Mouse (Mus musculus): ENCODE results near the gene Hist1h4c. TPM values are rescaled to one million over a fixed set of nuclear protein-coding genes. Genes with fewer than 3 reads are reported as not detected.
A peak's percentile ranks its signal among the peaks of the same experiment; 100 is the strongest.
"Not testable (repeated sequence)": the region's sequence is repeated elsewhere in the genome, so short reads cannot be mapped to it uniquely, and the experiment has no call there.

The Hist1h4c gene
- polyA plus RNA-seq, 1 experiment from 2014 or later, result 4.8 TPM

DNA sequence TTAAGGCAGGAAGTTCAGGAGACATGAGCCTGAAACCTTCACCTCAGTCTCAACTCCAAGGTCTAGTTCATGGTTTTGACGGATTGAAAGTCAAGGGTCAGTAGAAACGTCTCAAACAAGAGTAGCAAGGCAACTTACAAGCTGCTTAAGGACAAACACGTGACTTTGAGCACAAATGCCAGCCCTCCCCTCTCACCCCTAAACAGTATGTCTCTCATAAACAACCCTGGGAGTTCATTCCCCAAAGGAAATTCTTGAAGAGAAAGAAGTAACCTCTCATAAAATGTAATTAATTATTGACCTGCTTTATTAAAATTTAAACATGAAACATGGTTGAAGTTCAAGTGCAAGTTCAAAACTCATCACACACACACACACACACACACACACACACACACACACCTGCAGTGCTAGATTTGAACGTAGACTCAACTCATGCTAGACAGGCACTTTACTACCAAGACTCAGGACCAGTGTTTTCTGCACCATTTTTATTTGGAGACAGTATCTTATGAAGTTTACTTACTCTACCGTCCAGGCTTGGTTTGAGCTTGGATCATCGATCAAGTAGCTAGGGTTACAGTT, 4.3 kb downstream of the Hist1h4c start:
- H3K4me2 ChIP-seq (ENCODE audit: low read depth, low read length), result no peak overlapping the region
- no peak for ATAC-seq (ENCODE audit: insufficient read depth, low FRiP score)
- WGBS, result 73% methylated on average over 6 of the region's 6 CpGs
- 0 out of 2 replicates have a peak, but pooled peaks cover 2% of the 10 kb centered on the region for H3K4me1 ChIP-seq (ENCODE audit: control insufficient read depth, insufficient read depth, low read length)
- H3K9me3 ChIP-seq (replicated peaks; ENCODE audit: control insufficient read depth, low read length), result no peaks in the 10 kb centered on the region
- H3K9ac ChIP-seq (ENCODE audit: low read length), result no peak overlapping the region
- no peak overlapping the region for H3K27ac ChIP-seq (ENCODE audit: low read length)
- no peaks in the 10 kb centered on the region for H3K36me3 ChIP-seq (ENCODE audit: control insufficient read depth, insufficient read depth, low read length)
- H3K27me3 ChIP-seq (ENCODE audit: control insufficient read depth, insufficient read depth, low read length), result no peaks in the 10 kb centered on the region
- no peak overlapping the region for H3K4me3 ChIP-seq (replicated peaks; ENCODE audit: low read length)

DNA sequence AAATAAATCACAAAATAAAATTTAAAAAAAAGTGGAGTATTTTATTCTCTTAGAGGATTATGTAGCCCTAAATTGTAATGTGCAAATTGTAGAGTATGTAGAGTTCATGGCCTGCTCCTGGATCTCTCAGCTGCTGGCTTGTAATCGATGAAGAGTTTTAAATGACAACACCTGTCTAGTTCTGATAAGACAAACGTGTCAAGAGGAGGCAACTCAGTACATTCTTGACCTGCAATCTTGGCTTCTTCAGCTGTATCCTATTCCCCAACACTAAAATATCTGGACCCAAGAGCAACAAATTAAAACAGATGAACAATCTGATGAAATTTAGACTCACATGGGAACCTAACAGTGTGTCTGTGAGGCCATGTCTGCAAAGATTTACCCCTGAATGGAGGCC, 8.8 kb downstream of the Hist1h4c start:
- H3K9ac ChIP-seq (ENCODE audit: low read length), result no peak overlapping the region
- no peak for ATAC-seq (ENCODE audit: insufficient read depth, low FRiP score)
- 74% methylated on average over 2 of the region's 2 CpGs for WGBS
- H3K4me1 ChIP-seq (ENCODE audit: control insufficient read depth, insufficient read depth, low read length), result peaks cover 3% of the 10 kb centered on the region; the same call in 1 of the 2 replicates
- H3K36me3 ChIP-seq (ENCODE audit: control insufficient read depth, insufficient read depth, low read length), result no peaks in the 10 kb centered on the region
- no peak overlapping the region for H3K4me3 ChIP-seq (replicated peaks; ENCODE audit: low read length)
- no peaks in the 10 kb centered on the region for H3K9me3 ChIP-seq (replicated peaks; ENCODE audit: control insufficient read depth, low read length)
- H3K27me3 ChIP-seq (ENCODE audit: control insufficient read depth, insufficient read depth, low read length), result no peaks in the 10 kb centered on the region
- no peak overlapping the region for H3K27ac ChIP-seq (ENCODE audit: low read length)
- no peak overlapping the region for H3K4me2 ChIP-seq (ENCODE audit: low read depth, low read length)

GRCm38 (mm10) chr13:23688956-23689355, 9.3 kb downstream of the Hist1h4c start:
- WGBS, result 92% methylated on average over 2 of the region's 2 CpGs
- peaks cover 3% of the 10 kb centered on the region; the same call in 1 of the 2 replicates for H3K4me1 ChIP-seq (ENCODE audit: control insufficient read depth, insufficient read depth, low read length)
- no peak overlapping the region for H3K4me3 ChIP-seq (replicated peaks; ENCODE audit: low read length)
- ATAC-seq (ENCODE audit: insufficient read depth, low FRiP score), result no peak
- H3K36me3 ChIP-seq (ENCODE audit: control insufficient read depth, insufficient read depth, low read length), result no peaks in the 10 kb centered on the region
- no peaks in the 10 kb centered on the region for H3K27me3 ChIP-seq (ENCODE audit: control insufficient read depth, insufficient read depth, low read length)
- H3K4me2 ChIP-seq (ENCODE audit: low read depth, low read length), result no peak overlapping the region
- H3K27ac ChIP-seq (ENCODE audit: low read length), result no peak overlapping the region
- no peaks in the 10 kb centered on the region for H3K9me3 ChIP-seq (replicated peaks; ENCODE audit: control insufficient read depth, low read length)
- H3K9ac ChIP-seq (ENCODE audit: low read length), result no peak overlapping the region

DNA sequence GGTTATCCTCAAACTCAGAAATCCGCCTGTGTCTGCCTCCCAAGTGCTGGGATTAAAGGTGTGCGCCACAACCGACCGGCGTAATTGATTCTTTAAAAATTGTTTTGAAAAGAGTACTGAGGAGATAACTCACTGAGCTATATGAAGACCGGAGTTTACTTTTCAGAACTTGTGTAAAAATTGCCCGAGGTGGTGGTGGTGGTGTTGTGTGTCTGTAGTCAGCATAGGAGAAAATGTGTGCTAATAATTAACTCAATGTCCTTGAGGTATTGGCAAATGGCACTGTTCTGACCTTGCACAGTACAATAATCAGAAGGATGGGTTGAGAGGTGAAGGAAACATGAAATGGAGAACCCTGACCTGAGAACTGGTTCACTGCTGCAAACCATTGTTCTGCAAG, 10.3 kb downstream of the Hist1h4c start:
- H3K4me3 ChIP-seq (replicated peaks; ENCODE audit: low read length), result no peak overlapping the region
- H3K36me3 ChIP-seq (ENCODE audit: control insufficient read depth, insufficient read depth, low read length), result no peaks in the 10 kb centered on the region
- no peak for ATAC-seq (ENCODE audit: insufficient read depth, low FRiP score)
- H3K9ac ChIP-seq (ENCODE audit: low read length), result no peak overlapping the region
- H3K9me3 ChIP-seq (replicated peaks; ENCODE audit: control insufficient read depth, low read length), result no peaks in the 10 kb centered on the region
- peaks cover 5% of the 10 kb centered on the region for H3K4me1 ChIP-seq (ENCODE audit: control insufficient read depth, insufficient read depth, low read length)
- no peak overlapping the region for H3K4me2 ChIP-seq (ENCODE audit: low read depth, low read length)
- 76% methylated on average over 7 of the region's 7 CpGs for WGBS
- no peak overlapping the region for H3K27ac ChIP-seq (ENCODE audit: low read length)
- no peaks in the 10 kb centered on the region for H3K27me3 ChIP-seq (ENCODE audit: control insufficient read depth, insufficient read depth, low read length)

GRCm38 (mm10) chr13:23687181-23687580, 11.1 kb downstream of the Hist1h4c start:
- Histone ChIP-seq H3K36me3 (ENCODE audit: control insufficient read depth, insufficient read depth, low read length) (no peaks in the 10 kb centered on the region), H3K4me3 (replicated peaks; ENCODE audit: low read length) (no peak overlapping the region), H3K4me1 (ENCODE audit: control insufficient read depth, insufficient read depth, low read length) (peaks cover 8% of the 10 kb centered on the region), H3K9me3 (replicated peaks; ENCODE audit: control insufficient read depth, low read length) (no peaks in the 10 kb centered on the region), H3K27me3 (ENCODE audit: control insufficient read depth, insufficient read depth, low read length) (no peaks in the 10 kb centered on the region), H3K4me2 (ENCODE audit: low read depth, low read length) (no peak overlapping the region), H3K9ac (ENCODE audit: low read length) (no peak overlapping the region), H3K27ac (ENCODE audit: low read length) (no peak overlapping the region)
- ATAC-seq (ENCODE audit: insufficient read depth, low FRiP score), result no peak
- 54% methylated on average over 4 of the region's 4 CpGs for WGBS

DNA sequence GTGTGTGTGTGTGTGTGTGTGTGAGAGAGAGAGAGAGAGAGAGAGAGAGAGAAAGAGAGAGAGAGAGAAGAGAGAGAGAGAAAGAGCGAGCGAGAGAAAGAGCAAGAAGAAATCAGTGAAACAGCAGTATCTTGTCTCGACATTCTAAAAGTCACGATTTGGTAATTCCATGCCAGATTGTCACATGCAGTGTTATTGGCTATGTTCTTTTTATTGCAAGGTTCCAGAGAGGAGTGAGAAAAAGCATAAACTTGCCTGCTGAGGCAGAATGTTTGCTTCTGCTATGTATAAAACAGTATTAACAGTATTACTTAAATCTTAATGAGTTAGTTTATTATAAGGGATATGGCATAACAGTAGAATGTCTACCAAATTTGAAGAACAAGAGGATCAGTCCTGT, 12.3 kb downstream of the Hist1h4c start:
- no peaks in the 10 kb centered on the region for H3K9me3 ChIP-seq (replicated peaks; ENCODE audit: control insufficient read depth, low read length)
- H3K4me1 ChIP-seq (ENCODE audit: control insufficient read depth, insufficient read depth, low read length), result peaks cover 8% of the 10 kb centered on the region
- H3K4me3 ChIP-seq (replicated peaks; ENCODE audit: low read length), result peak overlapping the region; percentile 57
- H3K27ac ChIP-seq (ENCODE audit: low read length), result peak overlapping the region; percentile 99
- H3K36me3 ChIP-seq (ENCODE audit: control insufficient read depth, insufficient read depth, low read length), result no peaks in the 10 kb centered on the region
- H3K27me3 ChIP-seq (ENCODE audit: control insufficient read depth, insufficient read depth, low read length), result no peaks in the 10 kb centered on the region
- peak overlapping the region; percentile 75 for H3K9ac ChIP-seq (ENCODE audit: low read length)
- H3K4me2 ChIP-seq (ENCODE audit: low read depth, low read length), result peak overlapping the region; percentile 65
- ATAC-seq (ENCODE audit: insufficient read depth, low FRiP score), result no peak
- WGBS, result 21% methylated on average over 4 of the region's 4 CpGs

DNA sequence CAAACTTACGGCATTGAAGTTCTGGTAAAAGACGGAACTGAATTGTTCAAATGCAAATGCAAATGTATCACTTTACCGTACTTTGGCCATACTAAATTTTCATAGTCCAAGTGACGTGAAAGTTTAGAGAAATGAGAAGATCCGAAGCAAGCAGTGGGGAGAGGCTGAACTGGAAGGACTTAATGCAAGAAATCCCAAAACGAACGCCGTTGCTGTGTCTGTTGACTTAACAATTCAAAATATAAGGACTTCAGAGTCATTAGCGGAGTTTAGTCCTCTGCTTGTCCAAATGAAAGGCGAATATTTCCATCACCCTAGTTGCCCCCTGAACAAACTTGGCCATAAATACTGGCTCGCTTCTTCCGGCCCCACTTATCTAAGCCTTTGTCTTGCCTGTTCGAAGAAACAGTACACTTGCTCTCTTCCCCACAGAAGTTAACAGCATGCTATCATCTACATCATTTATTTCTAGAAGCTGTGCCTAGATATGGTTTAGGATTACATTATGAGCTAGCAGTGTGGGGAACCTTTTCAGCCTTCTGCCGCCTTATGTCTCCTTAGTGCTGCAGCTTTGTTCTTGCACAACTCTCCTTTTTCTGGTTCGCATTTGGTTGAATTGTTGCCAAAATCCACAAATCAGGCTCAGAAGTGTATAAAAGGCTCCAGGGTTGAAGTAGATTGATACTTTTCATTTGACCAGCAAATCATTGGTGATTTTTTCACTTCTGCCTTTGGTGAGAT, 13.0 kb downstream of the Hist1h4c start:
- Histone ChIP-seq H3K9ac (ENCODE audit: low read length) (peak overlapping the region; percentile 75), H3K9me3 (replicated peaks; ENCODE audit: control insufficient read depth, low read length) (no peaks in the 10 kb centered on the region)
- 2% methylated on average over 15 of the region's 15 CpGs for WGBS

DNA sequence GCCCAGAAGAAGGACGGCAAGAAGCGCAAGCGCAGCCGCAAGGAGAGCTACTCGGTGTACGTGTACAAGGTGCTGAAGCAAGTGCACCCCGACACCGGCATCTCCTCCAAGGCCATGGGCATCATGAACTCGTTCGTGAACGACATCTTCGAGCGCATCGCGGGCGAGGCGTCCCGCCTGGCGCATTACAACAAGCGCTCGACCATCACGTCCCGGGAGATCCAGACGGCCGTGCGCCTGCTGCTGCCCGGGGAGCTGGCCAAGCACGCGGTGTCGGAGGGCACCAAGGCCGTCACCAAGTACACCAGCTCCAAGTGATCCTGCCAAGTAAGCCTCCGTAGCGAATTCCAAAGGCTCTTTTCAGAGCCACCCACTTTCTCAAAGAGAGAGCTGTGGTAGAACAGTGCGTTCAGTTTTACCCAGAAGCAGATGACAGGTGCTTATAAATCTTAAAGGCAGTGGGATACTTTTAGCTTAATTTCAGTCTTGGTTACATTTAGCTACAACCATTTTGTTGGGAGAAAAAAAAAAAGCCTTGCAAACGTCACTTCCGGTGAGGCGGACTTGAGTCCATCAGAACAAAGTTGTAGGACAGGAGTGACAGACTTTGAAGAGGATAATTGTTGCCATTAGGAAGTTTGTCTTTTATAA, 13.8 kb downstream of the Hist1h4c start:
- Histone ChIP-seq H3K4me3 (replicated peaks; ENCODE audit: low read length) (peak overlapping the region; percentile 57), H3K9ac (ENCODE audit: low read length) (peak overlapping the region; percentile 75), H3K4me2 (ENCODE audit: low read depth, low read length) (peak overlapping the region; percentile 65), H3K27ac (ENCODE audit: low read length) (peak overlapping the region; percentile 99)
- not testable (repeated sequence) for H3K4me1 ChIP-seq (ENCODE audit: control insufficient read depth, insufficient read depth, low read length); H3K36me3 ChIP-seq (ENCODE audit: control insufficient read depth, insufficient read depth, low read length); H3K27me3 ChIP-seq (ENCODE audit: control insufficient read depth, insufficient read depth, low read length); H3K9me3 ChIP-seq (replicated peaks; ENCODE audit: control insufficient read depth, low read length)
- under 1% methylated on average over 14 of the region's 37 CpGs for WGBS
- peak; percentile 7; the same call in 1 of the 2 replicates for ATAC-seq (ENCODE audit: insufficient read depth, low FRiP score)

More for the DNA sequence above, 13.0 kb downstream of the Hist1h4c start:
- H3K27me3 ChIP-seq (ENCODE audit: control insufficient read depth, insufficient read depth, low read length), result no peaks in the 10 kb centered on the region
- H3K4me2 ChIP-seq (ENCODE audit: low read depth, low read length), result peak overlapping the region; percentile 65
- no peaks in the 10 kb centered on the region for H3K36me3 ChIP-seq (ENCODE audit: control insufficient read depth, insufficient read depth, low read length)
- peak overlapping the region; percentile 99 for H3K27ac ChIP-seq (ENCODE audit: low read length)
- H3K4me1 ChIP-seq (ENCODE audit: control insufficient read depth, insufficient read depth, low read length), result peaks cover 8% of the 10 kb centered on the region
- H3K4me3 ChIP-seq (replicated peaks; ENCODE audit: low read length), result peak overlapping the region; percentile 57
- no peak for ATAC-seq (ENCODE audit: insufficient read depth, low FRiP score)

DNA sequence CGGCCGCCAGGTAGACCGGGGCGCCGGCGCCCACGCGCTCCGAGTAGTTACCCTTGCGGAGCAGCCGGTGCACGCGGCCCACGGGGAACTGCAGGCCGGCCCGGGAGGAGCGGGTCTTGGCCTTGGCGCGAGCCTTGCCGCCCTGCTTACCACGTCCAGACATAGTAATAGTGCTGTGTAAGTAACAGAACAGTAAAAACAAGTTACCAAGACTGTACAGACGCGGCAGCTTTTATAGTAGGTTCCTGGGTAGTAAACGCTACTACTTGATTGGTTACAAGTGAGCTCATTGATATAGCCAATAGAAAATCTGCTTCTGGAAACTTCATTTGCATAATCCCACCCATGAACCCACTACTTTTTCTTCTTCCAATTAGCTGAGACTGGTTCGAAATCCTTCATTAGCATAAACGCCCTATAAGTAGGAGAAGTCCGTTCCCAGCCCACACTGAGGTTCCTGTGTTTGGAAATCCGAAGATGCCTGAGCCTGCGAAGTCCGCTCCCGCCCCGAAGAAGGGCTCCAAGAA, 14.4 kb downstream of the Hist1h4c start, which contains the start of the genes Hist1h2ac and Hist1h2bc:
Hist1h2ac (minus strand) TSS at position 194 of the 527 bp plus-strand sequence.
Hist1h2bc (plus strand) TSS at position 445 of the 527 bp plus-strand sequence.
- WGBS, result 0% methylated on average over 30 of the region's 32 CpGs
- peak within 1 kb of the TSS; percentile 57 for H3K4me3 ChIP-seq (replicated peaks; ENCODE audit: low read length)
- peaks cover 8% of the 10 kb centered on the region for H3K4me1 ChIP-seq (ENCODE audit: control insufficient read depth, insufficient read depth, low read length)
- no peaks in the 10 kb centered on the region for H3K36me3 ChIP-seq (ENCODE audit: control insufficient read depth, insufficient read depth, low read length)
- ATAC-seq (ENCODE audit: insufficient read depth, low FRiP score), result peak; percentile 98
- H3K27ac ChIP-seq (ENCODE audit: low read length), result peak within 1 kb of the TSS; percentile 99
- H3K9ac ChIP-seq (ENCODE audit: low read length), result peak within 1 kb of the TSS; percentile 75
- H3K27me3 ChIP-seq (ENCODE audit: control insufficient read depth, insufficient read depth, low read length), result no peaks in the 10 kb centered on the region
- H3K9me3 ChIP-seq (replicated peaks; ENCODE audit: control insufficient read depth, low read length), result no peaks in the 10 kb centered on the region
- H3K4me2 ChIP-seq (ENCODE audit: low read depth, low read length), result peak within 1 kb of the TSS; percentile 65
